Mouse (Mus musculus) spleen, adult 2 months (tissue): ENCODE data around the gene Mfsd2b.

ENCODE experiments used
- CTCF ChIP-seq: fragments of 200-500 bp; IDR thresholded peaks from 2 replicates; pipeline ENCODE4 v1.5.1; 2011; ENCODE audit warnings: mild to moderate bottlenecking, inconsistent platforms; ENCODE audit not compliant: insufficient read depth, insufficient read length, insufficient replicate concordance; ENCODE audit errors: extremely low read depth
- POLR2A ChIP-seq: fragments of 200-500 bp; IDR thresholded peaks from 2 replicates; pipeline ENCODE4 v1.6.1; 2011; ENCODE audit warnings: low read depth, low read length, inconsistent platforms

GRCm38 (mm10) chr12:4859241-4859914 is 14.8 kb downstream of the Mfsd2b start:
- TF ChIP-seq POLR2A (no peak), CTCF (no peak)
